Mouse (Mus musculus) ovary, adult 18-20 months (tissue): ENCODE data around the gene Cstad.

Experiments used
- DNase-seq: peaks from one replicate; pipeline ENCODE4 v3.0.0; 2022; ENCODE audit warnings: low spot score, mixed read lengths

The Cstad gene

DNA sequence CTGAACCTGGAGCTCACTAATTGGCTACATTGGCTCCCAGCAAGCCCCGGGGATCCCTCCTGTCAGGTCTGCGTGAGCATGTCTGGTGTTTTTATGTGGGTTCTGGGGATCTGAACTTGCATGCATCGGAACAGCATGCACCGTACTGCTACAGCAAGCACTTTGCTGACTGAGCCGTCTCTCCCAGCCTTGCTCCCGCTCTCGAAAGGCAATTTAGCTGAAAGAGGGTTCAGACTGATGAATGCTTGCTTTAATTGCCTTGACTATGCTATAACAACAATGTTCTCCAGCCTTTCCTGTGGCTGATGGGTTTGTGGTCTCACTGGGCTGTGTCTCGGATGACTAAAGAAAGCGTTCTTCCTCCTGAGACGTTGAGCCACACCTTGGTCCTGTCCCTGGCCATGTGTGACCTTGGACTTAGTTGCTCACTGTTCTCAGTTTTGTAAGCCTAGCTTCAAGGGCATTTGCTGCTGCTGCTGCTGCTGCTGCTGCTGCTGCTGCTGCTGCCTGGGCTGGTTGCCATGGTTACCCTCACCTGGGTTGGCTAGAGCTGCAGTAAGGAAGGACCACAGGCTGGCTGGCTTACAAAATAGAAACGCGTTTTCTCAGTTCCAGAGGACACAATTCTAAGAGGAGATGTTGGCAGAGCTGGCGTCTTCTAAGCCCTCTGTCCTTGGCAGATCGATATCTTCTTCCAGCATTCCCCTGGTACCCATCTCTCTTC lies 34.4 kb downstream of the Cstad start:
- DNase-seq = no peak

DNA sequence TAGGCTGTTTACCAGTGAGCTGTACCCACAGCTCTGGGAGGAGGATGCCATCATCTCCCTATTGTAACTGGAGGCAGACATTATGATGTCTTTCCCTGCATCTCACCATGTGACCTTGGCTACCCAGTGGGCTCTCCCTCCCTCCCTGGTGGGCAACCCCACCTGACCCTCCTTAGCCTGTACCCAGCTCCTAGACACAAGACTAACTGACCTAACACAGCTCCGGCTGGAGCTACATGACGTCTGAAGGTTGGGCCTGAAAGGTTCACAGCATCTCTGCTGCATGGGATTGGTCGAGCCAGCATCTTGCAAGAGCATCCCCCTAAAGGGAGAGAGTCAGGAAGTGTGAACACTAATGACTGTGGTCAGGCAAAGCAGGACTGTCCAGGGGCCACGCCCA lies 35.0 kb downstream of the Cstad start:
- no peak for DNase-seq

- DNase-seq = no peak
Observed at GRCm38 (mm10) chr2:30636266-30636671, 41.4 kb downstream of the Cstad start.

- DNase-seq = no peak
Observed at GRCm38 (mm10) chr2:30637991-30638390, 43.2 kb downstream of the Cstad start.

DNA sequence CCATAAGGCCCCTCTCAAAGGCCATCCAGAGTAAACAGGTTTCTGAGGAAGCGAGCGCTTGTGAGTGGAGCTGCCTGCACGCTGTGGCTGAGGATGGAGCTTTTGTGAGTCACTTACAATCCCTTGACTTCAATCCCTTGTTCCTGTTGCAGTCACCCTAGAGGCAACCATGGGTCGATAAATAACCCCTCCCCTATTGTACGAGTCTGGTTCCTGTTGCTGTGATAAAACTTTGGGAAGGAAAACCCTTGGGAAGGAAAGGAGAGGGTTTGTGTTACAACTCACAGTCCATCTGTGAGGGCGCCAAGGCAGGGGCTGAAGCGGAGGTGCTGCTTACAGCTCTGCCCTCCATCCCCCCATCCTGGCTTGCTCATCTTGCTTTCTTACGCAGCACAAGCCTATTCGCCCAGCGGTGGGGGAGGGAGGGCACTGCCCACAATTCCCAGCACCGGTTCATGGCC lies 45.2 kb downstream of the Cstad start:
- DNase-seq = no peak

DNA sequence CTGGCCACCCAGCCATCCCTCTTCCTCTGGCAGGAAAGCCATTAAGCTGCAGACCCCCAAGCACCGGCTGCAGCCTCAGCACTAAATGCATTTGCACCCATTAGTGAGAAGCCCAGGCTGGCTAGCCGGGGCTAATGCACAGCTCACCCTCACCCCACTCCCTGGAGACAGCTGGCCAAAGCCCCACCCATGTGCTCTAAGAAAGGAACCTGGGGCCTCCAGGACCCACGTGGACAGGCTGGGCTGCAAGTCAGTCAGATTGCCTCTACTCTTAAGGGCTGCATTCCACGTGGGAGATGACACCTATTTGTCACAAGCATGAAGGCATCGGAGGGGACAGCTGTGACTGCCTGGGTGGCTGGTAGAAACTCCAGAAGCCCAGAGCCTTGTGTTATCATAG lies 48.0 kb downstream of the Cstad start:
- DNase-seq = no peak

GRCm38 (mm10) chr2:30643422-30643821 lies 48.6 kb downstream of the Cstad start:
- no peak for DNase-seq

- peak; percentile 85 for DNase-seq
Observed at GRCm38 (mm10) chr2:30646833-30647232, 52.0 kb downstream of the Cstad start.

GRCm38 (mm10) chr2:30647303-30647881 lies 52.6 kb downstream of the Cstad start:
- DNase-seq = peak; percentile 59

GRCm38 (mm10) chr2:30647882-30648494 lies 53.1 kb downstream of the Cstad start:
- DNase-seq = no peak

- no peak for DNase-seq
Observed at GRCm38 (mm10) chr2:30650249-30650648, 55.4 kb downstream of the Cstad start.

GRCm38 (mm10) chr2:30651831-30652230 lies 57.0 kb downstream of the Cstad start:
- DNase-seq = no peak

- no peak for DNase-seq
Observed at GRCm38 (mm10) chr2:30652581-30653037, 57.8 kb downstream of the Cstad start.

DNA sequence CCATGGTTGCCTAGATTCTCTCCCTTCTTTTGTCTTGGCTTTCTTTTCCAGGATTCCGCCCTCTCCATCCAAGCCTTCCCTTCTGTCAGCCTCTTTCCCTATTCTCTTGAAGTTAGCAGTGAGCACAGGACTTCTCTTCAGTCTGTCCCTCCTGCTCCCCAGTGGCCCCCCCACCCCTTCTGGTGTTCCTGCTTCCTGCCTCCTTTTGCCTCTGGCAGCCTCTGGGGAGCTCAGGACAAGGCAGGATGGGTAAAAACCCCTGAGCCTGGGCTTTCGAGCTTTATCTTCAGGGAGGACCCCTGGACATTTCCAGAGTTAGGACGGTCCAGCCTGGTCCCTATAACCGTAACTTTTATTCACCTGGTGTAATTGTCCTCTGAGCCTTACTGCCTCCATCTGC lies 58.2 kb downstream of the Cstad start:
- no peak for DNase-seq

DNA sequence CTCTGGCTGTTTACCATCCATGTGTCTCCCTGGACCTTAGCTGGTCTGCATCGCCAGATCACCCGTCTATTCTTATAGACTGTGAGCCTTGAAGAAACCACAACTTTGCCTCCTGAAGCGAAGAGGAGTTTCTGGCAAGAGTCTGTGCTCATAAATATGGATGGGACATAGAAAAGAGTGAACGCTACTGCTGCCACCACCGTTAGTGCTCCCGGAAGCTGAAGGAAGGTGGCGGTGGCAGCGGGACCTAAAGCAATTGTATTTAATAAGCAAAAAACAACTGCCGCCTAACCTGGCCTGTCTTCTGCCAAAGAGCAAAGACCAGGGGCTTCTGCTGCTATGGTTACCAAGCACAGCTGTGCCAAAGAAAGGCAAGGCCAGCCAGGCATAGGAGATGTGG lies 59.3 kb downstream of the Cstad start:
- no peak for DNase-seq

DNA sequence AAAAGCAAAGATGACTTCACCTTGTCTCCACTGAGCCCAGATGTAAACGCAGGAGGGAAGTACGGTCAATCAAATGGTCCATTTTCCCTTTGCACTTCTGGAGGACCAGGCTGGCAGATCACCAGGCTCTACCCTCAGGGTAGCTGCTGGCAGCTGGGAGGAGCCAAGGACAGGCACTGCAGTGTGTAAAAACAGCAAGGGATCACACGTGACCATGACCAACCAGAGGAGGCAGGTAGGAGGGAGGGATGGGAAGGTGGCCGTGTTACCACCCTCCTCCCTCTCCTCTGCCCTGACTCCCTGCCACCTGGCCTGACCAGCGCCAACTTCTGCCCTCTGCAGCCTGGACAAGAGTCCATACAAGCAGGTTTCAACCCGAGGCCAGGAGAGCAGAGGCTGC lies 59.7 kb downstream of the Cstad start:
- no peak for DNase-seq

DNA sequence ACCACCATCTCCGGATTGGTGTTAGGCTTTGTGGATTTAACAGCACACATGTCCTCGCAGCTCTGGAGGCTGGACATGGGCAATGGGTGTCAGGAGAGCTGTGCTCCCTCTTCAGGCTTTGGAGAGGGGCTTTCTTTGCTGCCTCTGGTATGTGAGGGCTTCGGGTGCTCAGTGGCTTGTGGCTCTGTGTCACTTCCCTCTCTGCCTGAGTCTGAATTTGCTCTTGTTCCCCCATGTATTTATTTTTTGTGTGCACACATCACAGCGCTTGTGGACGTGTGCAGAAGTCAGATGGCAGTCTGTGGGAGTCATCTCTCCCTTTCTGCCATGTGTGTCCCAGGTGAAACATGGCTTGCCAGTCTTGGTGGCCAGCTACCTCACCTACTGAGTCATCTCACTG lies 60.9 kb downstream of the Cstad start:
- no peak for DNase-seq

GRCm38 (mm10) chr2:30656711-30657555 lies 62.1 kb downstream of the Cstad start:
- no peak for DNase-seq

DNA sequence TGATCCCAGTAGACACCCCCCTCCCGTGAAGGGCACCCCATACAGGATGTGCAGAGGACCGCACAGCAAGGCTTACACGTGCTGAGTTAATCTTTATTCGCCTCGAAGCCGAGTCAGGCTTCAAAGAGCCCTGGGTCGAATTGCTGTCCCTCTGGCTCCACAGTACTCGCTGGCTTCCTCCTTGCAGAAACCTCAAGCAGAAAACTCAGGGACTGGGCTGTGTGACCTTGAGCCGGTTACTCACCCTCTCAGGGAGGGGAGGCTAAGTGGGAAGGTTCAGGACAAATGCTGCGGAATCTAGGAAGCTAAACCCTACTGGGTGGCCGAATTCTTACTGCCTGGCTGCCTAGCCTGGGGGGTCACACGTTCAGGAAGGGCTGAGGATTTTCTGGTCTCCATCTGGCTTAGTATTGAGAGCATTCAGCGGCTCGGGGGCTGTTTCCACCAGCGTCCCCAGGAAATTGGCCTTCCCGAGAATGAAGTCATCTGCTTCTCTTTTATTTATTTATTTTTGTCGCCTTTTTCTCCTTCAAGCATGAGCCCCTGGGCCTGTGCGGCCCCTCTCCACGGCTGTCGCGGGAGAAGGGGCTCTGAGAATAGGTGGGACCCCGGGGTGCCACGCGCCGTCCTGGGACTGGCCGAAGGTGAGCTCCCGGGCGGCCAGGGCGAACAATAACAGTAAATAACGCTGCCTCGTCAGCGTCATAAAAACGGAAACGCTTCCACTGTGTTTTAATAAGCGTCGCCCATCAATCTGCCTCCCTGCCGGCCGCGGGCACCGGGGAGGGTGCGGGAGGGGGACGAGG lies 63.0 kb downstream of the Cstad start:
- DNase-seq = peak; percentile 86

DNA sequence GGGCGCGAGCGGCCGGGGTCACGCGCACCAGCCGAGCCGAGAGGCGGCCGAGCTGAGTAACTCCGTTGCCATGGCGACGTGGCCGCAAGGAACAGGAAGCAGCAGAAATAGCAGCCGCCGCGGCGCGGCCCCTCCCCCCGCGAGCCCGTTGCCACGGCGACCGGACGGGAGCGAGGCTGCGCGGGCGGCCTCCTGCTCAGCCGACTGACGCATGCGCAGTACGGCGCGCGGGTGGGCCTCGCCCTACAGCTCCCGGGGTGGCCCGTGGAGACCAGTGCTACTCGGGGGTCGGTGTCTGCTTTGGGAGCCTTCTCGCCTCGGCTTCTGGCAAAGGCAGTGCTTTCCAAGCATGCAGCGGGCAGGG lies 63.6 kb downstream of the Cstad start:
- DNase-seq = peak; percentile 99
